Mouse (Mus musculus): ENCODE data around the gene Dbf4. TPM values are rescaled to one million over a fixed set of nuclear protein-coding genes. Genes with fewer than 3 reads are reported as not detected.
A peak's percentile ranks its signal among the peaks of the same experiment; 100 is the strongest.

Dbf4 gene
- polyA plus RNA-seq (2015; fragmentation: Nextera tagmentation; extraction: Ambion mirVana) = 14.0 TPM in 2 replicates

GRCm38 (mm10) chr5:8422157-8422931 is at the start of gene Dbf4, which contains the start of gene Slc25a40:
Gene Dbf4 (minus strand): TSS chr5:8422716.
Gene Slc25a40 (plus strand): TSS chr5:8422850.
- H3K9me3 ChIP-seq (ENCODE audit: low read length) = no peaks in the 10 kb centered on the region

GRCm38 (mm10) chr5:8456561-8456960 is 34.0 kb upstream of the Dbf4 start:
- 79% methylated on average over 5 of the region's 5 CpGs for WGBS (ENCODE audit: insufficient replicate concordance)
- Histone ChIP-seq H3K4me3 (ENCODE audit: low read depth, low read length) (no peak overlapping the region), H3K27me3 (ENCODE audit: insufficient read depth, low read length) (no peaks in the 10 kb centered on the region), H3K4me2 (ENCODE audit: low read depth, low read length) (no peak overlapping the region), H3K4me1 (ENCODE audit: insufficient read depth) (no peaks in the 10 kb centered on the region), H3K9me3 (ENCODE audit: low read length) (no peaks in the 10 kb centered on the region), H3K36me3 (replicated peaks; ENCODE audit: insufficient read depth, low read length) (no peaks in the 10 kb centered on the region), H3K27ac (ENCODE audit: low read depth) (no peak overlapping the region), H3K9ac (replicated peaks) (no peak overlapping the region)
- no peak for DNase-seq
- ATAC-seq = no peak
- TF ChIP-seq CTCF (IDR thresholded peaks at IDR 0.05; ENCODE audit: low read depth) (no peak), EP300 (IDR thresholded peaks at IDR 0.05; ENCODE audit: low read depth) (no peak)

More at GRCm38 (mm10) chr5:8422157-8422931, at the start of gene Dbf4, which contains the start of gene Slc25a40:
- peak within 1 kb of the TSS; percentile 90 for H3K4me2 ChIP-seq (ENCODE audit: low read depth, low read length)
- peak within 1 kb of the TSS; percentile 83 for H3K9ac ChIP-seq (replicated peaks)
- peak; percentile 97 for ATAC-seq
- peaks cover 20% of the 10 kb centered on the region for H3K36me3 ChIP-seq (replicated peaks; ENCODE audit: insufficient read depth, low read length)
- TF ChIP-seq EP300 (IDR thresholded peaks at IDR 0.05; ENCODE audit: low read depth) = no peak
- no peak for TF ChIP-seq CTCF (IDR thresholded peaks at IDR 0.05; ENCODE audit: low read depth)
- WGBS (ENCODE audit: insufficient replicate concordance) = 1% methylated on average over 82 of the region's 93 CpGs
- H3K4me3 ChIP-seq (ENCODE audit: low read depth, low read length) = peak within 1 kb of the TSS; percentile 78
- no peaks in the 10 kb centered on the region for H3K27me3 ChIP-seq (ENCODE audit: insufficient read depth, low read length)
- peaks cover 8% of the 10 kb centered on the region for H3K4me1 ChIP-seq (ENCODE audit: insufficient read depth)
- DNase-seq = peak; percentile 93
- peak within 1 kb of the TSS; percentile 84 for H3K27ac ChIP-seq (ENCODE audit: low read depth)

- TF ChIP-seq CTCF (IDR thresholded peaks at IDR 0.05; ENCODE audit: low read depth) (no peak), EP300 (IDR thresholded peaks at IDR 0.05; ENCODE audit: low read depth) (no peak)
- no peak overlapping the region for H3K9ac ChIP-seq (replicated peaks)
- H3K27me3 ChIP-seq (ENCODE audit: insufficient read depth, low read length) = no peaks in the 10 kb centered on the region
- H3K4me2 ChIP-seq (ENCODE audit: low read depth, low read length) = no peak overlapping the region
- no peaks in the 10 kb centered on the region for H3K4me1 ChIP-seq (ENCODE audit: insufficient read depth)
- H3K9me3 ChIP-seq (ENCODE audit: low read length) = no peaks in the 10 kb centered on the region
- H3K36me3 ChIP-seq (replicated peaks; ENCODE audit: insufficient read depth, low read length) = no peaks in the 10 kb centered on the region
- H3K27ac ChIP-seq (ENCODE audit: low read depth) = no peak overlapping the region
- no peak overlapping the region for H3K4me3 ChIP-seq (ENCODE audit: low read depth, low read length)
- DNase-seq = no peak
- ATAC-seq = no peak
Observed at GRCm38 (mm10) chr5:8455565-8455964, 33.0 kb upstream of the Dbf4 start.

GRCm38 (mm10) chr5:8439095-8439494 is 16.6 kb upstream of the Dbf4 start:
- ATAC-seq = no peak
- Histone ChIP-seq H3K4me2 (ENCODE audit: low read depth, low read length) (no peak overlapping the region), H3K9ac (replicated peaks) (no peak overlapping the region), H3K27me3 (ENCODE audit: insufficient read depth, low read length) (no peaks in the 10 kb centered on the region), H3K4me3 (ENCODE audit: low read depth, low read length) (no peak overlapping the region), H3K27ac (ENCODE audit: low read depth) (no peak overlapping the region), H3K36me3 (replicated peaks; ENCODE audit: insufficient read depth, low read length) (no peaks in the 10 kb centered on the region), H3K9me3 (ENCODE audit: low read length) (no peaks in the 10 kb centered on the region), H3K4me1 (ENCODE audit: insufficient read depth) (no peaks in the 10 kb centered on the region)
- 64% methylated on average over 2 of the region's 2 CpGs for whole genome bisulfite sequencing (ENCODE audit: insufficient replicate concordance)
- TF ChIP-seq EP300 (IDR thresholded peaks at IDR 0.05; ENCODE audit: low read depth) = no peak
- DNase-seq = no peak

GRCm38 (mm10) chr5:8437481-8438156 is 15.1 kb upstream of the Dbf4 start:
- Histone ChIP-seq H3K4me3 (ENCODE audit: low read depth, low read length) (no peak overlapping the region), H3K27ac (ENCODE audit: low read depth) (no peak overlapping the region), H3K9me3 (ENCODE audit: low read length) (no peaks in the 10 kb centered on the region), H3K4me1 (ENCODE audit: insufficient read depth) (no peaks in the 10 kb centered on the region), H3K36me3 (replicated peaks; ENCODE audit: insufficient read depth, low read length) (no peaks in the 10 kb centered on the region), H3K4me2 (ENCODE audit: low read depth, low read length) (no peak overlapping the region), H3K9ac (replicated peaks) (no peak overlapping the region), H3K27me3 (ENCODE audit: insufficient read depth, low read length) (no peaks in the 10 kb centered on the region)
- ATAC-seq (no peak), DNase-seq (no peak)
- TF ChIP-seq CTCF (IDR thresholded peaks at IDR 0.05; ENCODE audit: low read depth) = no peak
- no peak for TF ChIP-seq EP300 (IDR thresholded peaks at IDR 0.05; ENCODE audit: low read depth)
- WGBS (ENCODE audit: insufficient replicate concordance) = 84% methylated on average over 5 of the region's 5 CpGs

GRCm38 (mm10) chr5:8425899-8426298 is 3.4 kb upstream of the Dbf4 start:
- no peak for TF ChIP-seq EP300 (IDR thresholded peaks at IDR 0.05; ENCODE audit: low read depth)
- TF ChIP-seq CTCF (IDR thresholded peaks at IDR 0.05; ENCODE audit: low read depth) = no peak
- DNase-seq (no peak), ATAC-seq (no peak)
- H3K4me3 ChIP-seq (ENCODE audit: low read depth, low read length) = no peak overlapping the region
- no peaks in the 10 kb centered on the region for H3K27me3 ChIP-seq (ENCODE audit: insufficient read depth, low read length)
- WGBS (ENCODE audit: insufficient replicate concordance) = 60% methylated on average over 5 of the region's 5 CpGs
- H3K4me1 ChIP-seq (ENCODE audit: insufficient read depth) = peaks cover 8% of the 10 kb centered on the region
- H3K4me2 ChIP-seq (ENCODE audit: low read depth, low read length) = no peak overlapping the region
- H3K9me3 ChIP-seq (ENCODE audit: low read length) = no peaks in the 10 kb centered on the region
- no peak overlapping the region for H3K9ac ChIP-seq (replicated peaks)
- H3K27ac ChIP-seq (ENCODE audit: low read depth) = no peak overlapping the region
- H3K36me3 ChIP-seq (replicated peaks; ENCODE audit: insufficient read depth, low read length) = no peaks in the 10 kb centered on the region; the same call in 1 of the 2 replicates

All from liver, postnatal 0 days (tissue).